Mouse (Mus musculus) gastrocnemius, adult 2 months (tissue): ENCODE measurements around the gene Btbd2. TPM values are rescaled to one million over a fixed set of nuclear protein-coding genes. Genes with fewer than 3 reads are reported as not detected.

ENCODE experiments used
- DNase-seq: peaks from one replicate; pipeline ENCODE4 v3.0.0; 2022
- H3K27ac ChIP-seq: fragments of 200-600 bp; 2 replicates; pipeline ENCODE4 v1.8.1; 2022; ENCODE audit warnings: mild to moderate bottlenecking
- H3K4me3 ChIP-seq: fragments of 200-600 bp; 2 replicates; pipeline ENCODE4 v1.8.1; 2022; ENCODE audit warnings: mild to moderate bottlenecking, moderate library complexity
- CTCF ChIP-seq: fragments of 200-600 bp; IDR thresholded peaks from 2 replicates; pipeline ENCODE4 v1.8.1; 2022; ENCODE audit warnings: antibody characterized with exemption, mild to moderate bottlenecking, moderate library complexity
- intact Hi-C: fragments of 180-260 bp; cut with DNase I; formaldehyde crosslinking; loops from one replicate; pipeline ENCODE4 v1.15.1; 2025
- total RNA-seq, 2 experiments: library from RNA; stranded (reverse); gene quantifications; 2 replicates each; pipeline ENCODE4 v1.2.3; 2021

The Btbd2 gene
- total RNA-seq, 2 experiments from 2014 or later, result 34.7 to 40.0 TPM

- TF ChIP-seq CTCF, result no peak
- intact Hi-C loops, result no loop called here
These were observed 9.9 kb downstream of the Btbd2 start for GRCm38 (mm10) chr10:80646936-80647335.

GRCm38 (mm10) chr10:80635345-80635744 is 21.5 kb downstream of the Btbd2 start:
- no peak overlapping the region for H3K4me3 ChIP-seq
- DNase-seq, result no peak
- intact Hi-C loops, result no loop called here
- no peak overlapping the region; the same call in 1 of the 2 replicates for H3K27ac ChIP-seq
- no peak for TF ChIP-seq CTCF

More at GRCm38 (mm10) chr10:80646936-80647335, 9.9 kb downstream of the Btbd2 start:
- Histone ChIP-seq H3K27ac (no peak overlapping the region), H3K4me3 (no peak overlapping the region)
- no peak for DNase-seq

- no peak for DNase-seq
- intact Hi-C loops, result loop anchor here (2.0 kb wide), 1 partner anchor 26 kb away; no protein-coding TSS in a partner anchor
- TF ChIP-seq CTCF, result no peak
These were observed 27.9 kb downstream of the Btbd2 start for GRCm38 (mm10) chr10:80628925-80629324.

GRCm38 (mm10) chr10:80627685-80628084 is 29.2 kb downstream of the Btbd2 start:
- intact Hi-C loops, result loop anchor here (2.0 kb wide), 1 partner anchor 27 kb away; no protein-coding TSS in a partner anchor
- peak overlapping the region; percentile 88 for H3K27ac ChIP-seq
- no peak for TF ChIP-seq CTCF
- no peak overlapping the region for H3K4me3 ChIP-seq
- DNase-seq, result peak; percentile 69

More at GRCm38 (mm10) chr10:80628925-80629324, 27.9 kb downstream of the Btbd2 start:
- H3K4me3 ChIP-seq, result no peak overlapping the region
- peak overlapping the region; percentile 88 for H3K27ac ChIP-seq

GRCm38 (mm10) chr10:80625764-80626163 is 31.1 kb downstream of the Btbd2 start:
- intact Hi-C loops, result no loop called here
- peak overlapping the region; percentile 95; the same call in 1 of the 2 replicates for H3K27ac ChIP-seq
- no peak for DNase-seq
- H3K4me3 ChIP-seq, result no peak overlapping the region
- no peak for TF ChIP-seq CTCF

- peak; percentile 65 for DNase-seq
- intact Hi-C loops, result no loop called here
- no peak for TF ChIP-seq CTCF
- Histone ChIP-seq H3K27ac (peak overlapping the region; percentile 95), H3K4me3 (peak overlapping the region; percentile 79)
These were observed 33.2 kb downstream of the Btbd2 start for GRCm38 (mm10) chr10:80623457-80624191.

GRCm38 (mm10) chr10:80622661-80623456 is 34.0 kb downstream of the Btbd2 start, which contains the start of gene Csnk1g2:
Gene Csnk1g2, plus strand, starts transcription at chr10:80622838.
- peak within 1 kb of the TSS; percentile 79 for H3K4me3 ChIP-seq
- peak within 1 kb of the TSS; percentile 95 for H3K27ac ChIP-seq
- intact Hi-C loops, result no loop called here
- TF ChIP-seq CTCF, result peak; percentile 5; the same call in 1 of the 2 replicates
- DNase-seq, result peak; percentile 76

- TF ChIP-seq CTCF, result no peak
These were observed 34.8 kb downstream of the Btbd2 start for GRCm38 (mm10) chr10:80621940-80622660.

GRCm38 (mm10) chr10:80621690-80621939 is 35.3 kb downstream of the Btbd2 start:
- intact Hi-C loops, result no loop called here
- Histone ChIP-seq H3K27ac (peak overlapping the region; percentile 95), H3K4me3 (peak overlapping the region; percentile 79)
- no peak for TF ChIP-seq CTCF
- DNase-seq, result no peak

More at GRCm38 (mm10) chr10:80621940-80622660, 34.8 kb downstream of the Btbd2 start:
- DNase-seq, result peak; percentile 99
- intact Hi-C loops, result no loop called here
- Histone ChIP-seq H3K4me3 (peak overlapping the region; percentile 79), H3K27ac (peak overlapping the region; percentile 95)

GRCm38 (mm10) chr10:80620796-80621689 is 35.8 kb downstream of the Btbd2 start:
- DNase-seq, result no peak
- H3K4me3 ChIP-seq, result peak overlapping the region; percentile 79
- intact Hi-C loops, result no loop called here
- TF ChIP-seq CTCF, result no peak
- peak overlapping the region; percentile 95 for H3K27ac ChIP-seq

GRCm38 (mm10) chr10:80620365-80620764 is 36.5 kb downstream of the Btbd2 start:
- H3K27ac ChIP-seq, result 0 out of 2 replicates have a peak overlapping the region, but pooled peaks have one; percentile 95
- intact Hi-C loops, result no loop called here
- DNase-seq, result no peak
- TF ChIP-seq CTCF, result no peak
- no peak overlapping the region for H3K4me3 ChIP-seq
